Mouse (Mus musculus): ENCODE data around the gene Sema4d. TPM values are rescaled to one million over a fixed set of nuclear protein-coding genes. Genes with fewer than 3 reads are reported as not detected.
A peak's percentile ranks its signal among the peaks of the same experiment; 100 is the strongest.

Gene Sema4d
- total RNA-seq, 2 experiments from 2014 or later: 69.8 to 77.5 TPM

DNA sequence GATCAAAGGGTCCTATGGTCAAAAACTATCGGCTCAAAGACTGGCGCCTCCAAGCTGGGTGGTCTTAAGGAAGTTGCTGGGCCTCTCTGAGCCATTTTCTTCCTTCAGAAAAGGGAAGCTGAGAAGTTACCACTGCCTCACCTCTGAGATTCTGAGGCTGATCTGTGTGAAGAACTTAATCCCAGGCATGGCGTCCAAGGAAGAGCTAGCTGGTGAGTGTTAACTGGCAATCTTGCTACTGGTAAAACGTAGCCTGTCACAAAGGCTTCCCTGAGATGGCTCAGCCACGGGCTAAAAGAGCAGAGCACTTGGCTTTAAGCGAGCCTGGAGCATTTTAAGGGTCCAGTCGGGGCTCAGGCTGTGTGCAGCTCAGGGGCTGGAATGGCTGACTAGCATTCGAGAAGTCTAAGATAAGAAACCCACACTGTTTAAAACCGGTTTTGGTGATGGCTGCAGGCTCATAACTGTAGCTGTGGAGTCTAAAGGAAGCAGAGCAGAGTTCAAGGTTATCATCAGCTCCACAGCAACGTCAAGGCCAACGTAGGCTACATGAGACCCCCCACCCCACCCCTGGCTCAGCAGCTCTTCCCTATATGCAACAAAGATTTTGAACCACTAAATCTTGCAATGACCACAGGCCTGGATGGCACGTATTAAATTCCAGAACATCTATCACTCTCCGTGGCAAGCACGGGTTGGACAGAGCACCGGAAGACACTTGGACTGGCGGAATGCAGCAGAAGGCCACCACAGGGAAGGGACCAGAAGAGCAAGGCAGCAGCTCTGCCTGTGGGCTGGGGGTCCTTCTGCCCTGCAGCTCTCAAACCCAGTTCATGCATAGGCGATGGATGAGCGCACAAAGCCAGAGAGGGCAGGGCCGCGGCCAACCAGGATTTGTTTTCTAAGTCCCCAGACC, 56.3 kb downstream of the Sema4d start:
- intact Hi-C loops (cut with DNase I): no loop called here
- no peak for DNase-seq

DNA sequence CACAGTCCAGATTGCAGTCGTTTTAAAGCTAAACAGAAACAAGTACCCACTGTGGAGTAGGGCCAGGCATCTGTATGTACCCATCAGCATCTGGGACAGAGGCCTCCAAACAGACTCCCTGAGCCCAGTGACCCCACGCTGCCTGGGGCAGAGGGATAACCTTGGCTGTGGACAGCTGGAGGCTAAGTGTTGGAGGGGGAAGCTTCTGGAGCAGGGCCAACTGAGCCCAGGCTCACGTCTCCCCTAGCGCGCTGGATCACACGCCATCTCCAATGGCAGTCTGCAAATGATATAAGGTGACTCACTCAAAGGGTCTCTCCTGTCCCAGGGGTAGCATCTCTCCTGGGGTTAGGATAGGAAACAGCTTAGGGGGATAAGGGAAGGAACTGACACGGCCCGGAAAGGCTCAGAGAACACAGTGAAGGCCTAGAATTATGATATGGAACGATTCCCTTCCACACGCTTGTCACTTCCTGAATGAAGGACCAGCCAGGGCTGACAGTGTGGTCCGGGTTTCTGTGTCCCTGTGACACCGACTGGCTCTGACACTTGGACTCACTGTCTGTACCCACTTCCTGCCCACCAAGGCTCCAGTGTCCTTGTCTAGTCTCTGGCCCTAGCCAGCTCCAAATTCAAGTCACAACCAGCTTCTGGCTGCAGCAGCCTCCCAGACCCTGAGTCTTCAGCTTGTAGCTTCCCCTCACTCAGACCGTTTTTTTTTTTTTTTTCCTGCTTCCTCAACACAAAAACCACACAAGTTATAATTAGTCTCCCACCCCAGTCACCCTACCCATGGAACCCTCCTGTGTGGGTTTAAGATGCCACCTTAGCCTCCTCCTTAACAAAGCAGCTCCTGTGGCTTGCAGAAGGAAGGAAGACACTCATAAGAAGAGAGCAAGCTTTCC, 57.3 kb downstream of the Sema4d start:
- intact Hi-C loops (cut with DNase I): no loop called here
- DNase-seq: no peak

DNA sequence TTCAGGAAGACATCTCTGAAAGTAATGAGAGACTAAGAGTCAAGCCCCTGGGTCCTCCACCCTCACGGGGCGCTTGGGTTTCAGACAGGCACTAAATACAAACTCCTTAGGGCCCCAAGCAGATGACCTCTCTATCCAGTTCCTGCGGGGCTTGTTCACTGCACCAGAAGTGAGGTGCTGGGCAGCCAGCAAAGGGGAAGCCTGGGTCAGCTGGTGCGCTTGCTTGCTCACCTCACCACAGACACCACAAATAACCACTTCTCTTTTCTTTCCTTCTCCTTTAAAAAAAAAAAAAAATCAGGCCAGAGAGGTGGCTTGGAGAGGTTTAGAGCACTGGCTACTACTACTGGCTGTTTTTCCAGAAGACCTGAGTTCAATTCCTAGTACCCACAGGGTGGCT, 59.0 kb downstream of the Sema4d start:
- intact Hi-C loops (cut with DNase I): loop anchor here (5.0 kb wide), 1 partner anchor 58 kb away; the partner anchor contains the start of gene Sema4d
- no peak for DNase-seq

DNA sequence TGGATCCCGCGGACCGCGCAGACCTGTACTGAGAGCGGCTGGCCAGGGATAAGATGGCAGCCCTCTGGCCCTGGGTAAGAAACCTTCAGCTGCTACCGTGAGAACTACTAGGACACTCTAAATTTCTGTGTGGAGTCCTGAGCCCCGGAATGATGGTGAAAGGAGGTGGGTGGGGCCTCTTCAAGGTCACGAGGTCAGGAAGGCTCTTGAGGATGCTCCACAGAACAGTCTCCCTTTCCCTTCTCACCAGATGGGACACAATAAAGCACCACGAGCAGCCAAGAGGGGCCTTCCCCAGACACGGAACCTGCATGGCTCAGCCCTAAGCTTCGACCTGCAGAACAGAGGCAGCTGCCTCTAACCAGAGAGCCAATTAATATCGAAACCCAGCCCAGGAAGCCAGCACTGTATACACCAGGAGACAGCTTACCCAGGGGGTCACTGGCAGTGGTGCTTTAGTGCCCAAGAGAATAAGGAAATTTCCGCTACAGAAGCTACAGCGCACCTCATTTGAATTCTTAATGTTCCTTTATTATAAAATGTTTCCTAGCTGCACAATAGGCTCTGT, 61.4 kb downstream of the Sema4d start:
- no peak for DNase-seq
- intact Hi-C loops (cut with DNase I): loop anchor here (5.0 kb wide), 1 partner anchor 60 kb away; the partner anchor contains the start of gene Sema4d

DNA sequence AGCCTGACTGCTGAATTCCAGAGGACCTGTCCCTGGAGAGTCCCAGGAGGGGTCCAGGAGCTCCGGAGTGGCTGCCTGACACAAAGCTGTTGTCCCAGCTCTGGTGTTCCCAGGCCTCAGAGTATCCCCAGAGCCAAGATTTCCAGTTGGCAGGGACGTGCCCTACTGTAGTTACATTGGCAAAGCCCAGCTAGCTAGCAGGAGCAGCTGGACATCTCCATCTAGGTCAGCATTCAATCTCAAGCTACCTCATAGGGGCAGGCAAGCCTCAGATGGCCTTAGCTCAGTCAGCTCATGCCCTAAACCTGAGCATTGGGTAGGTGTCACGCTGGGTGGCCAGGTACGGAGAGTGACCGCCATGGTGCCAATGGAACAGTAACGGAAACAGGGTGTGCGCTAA, 62.1 kb downstream of the Sema4d start:
- DNase-seq: no peak

DNA sequence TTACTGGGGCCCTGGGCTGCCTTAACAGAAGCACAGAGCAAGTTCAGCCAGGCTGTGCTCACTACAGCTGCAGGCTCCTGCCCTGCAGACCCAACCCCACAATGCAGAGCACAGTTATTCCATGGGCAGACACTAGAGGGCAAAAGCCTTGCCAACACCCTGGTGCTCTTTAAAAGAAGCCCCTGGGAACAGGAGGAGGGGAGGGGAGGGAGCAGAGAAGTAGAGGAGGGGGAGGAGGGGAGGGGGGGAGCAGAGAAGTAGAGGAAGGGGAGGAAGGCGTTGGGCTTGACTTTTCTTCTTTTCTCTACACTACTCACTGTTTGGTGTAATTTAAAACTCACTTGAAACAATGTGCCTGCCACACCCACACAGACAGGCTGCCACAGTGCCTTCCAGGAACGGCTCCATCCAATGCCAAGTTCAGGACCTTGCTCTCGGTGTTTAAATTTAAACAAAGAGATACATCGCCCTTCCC, 63.6 kb downstream of the Sema4d start:
- no peak for DNase-seq
- intact Hi-C loops (cut with DNase I): loop anchor here (5.0 kb wide), 2 partner anchors 62 to 82 kb away; partner anchors contain the start of gene Sema4d

More for the DNA sequence above, 62.1 kb downstream of the Sema4d start:
- intact Hi-C loops (cut with DNase I): loop anchor here (5.0 kb wide), 1 partner anchor 61 kb away; the partner anchor contains the start of gene Sema4d

DNA sequence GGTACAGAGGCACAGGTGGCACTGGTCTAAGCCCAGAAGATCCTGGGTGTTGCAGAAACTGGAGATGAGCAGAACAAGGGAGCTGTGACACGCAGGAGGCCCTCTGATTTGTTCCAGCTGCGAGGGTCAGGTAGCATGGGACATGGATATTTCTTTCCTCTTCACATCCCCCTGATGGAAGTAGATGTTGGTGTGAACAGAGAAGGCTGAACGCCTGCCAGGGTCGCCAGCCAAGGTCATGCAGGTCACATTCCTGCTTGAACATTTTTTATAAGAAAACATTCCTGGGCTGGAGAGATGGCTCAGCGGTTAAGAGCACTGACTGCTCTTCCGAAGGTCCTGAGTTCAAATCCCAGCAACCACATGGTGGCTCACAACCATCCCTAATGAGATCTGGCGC, 66.2 kb downstream of the Sema4d start:
- intact Hi-C loops (cut with DNase I): loop anchor here (5.0 kb wide), 1 partner anchor 85 kb away; no protein-coding TSS in a partner anchor
- DNase-seq: no peak

DNA sequence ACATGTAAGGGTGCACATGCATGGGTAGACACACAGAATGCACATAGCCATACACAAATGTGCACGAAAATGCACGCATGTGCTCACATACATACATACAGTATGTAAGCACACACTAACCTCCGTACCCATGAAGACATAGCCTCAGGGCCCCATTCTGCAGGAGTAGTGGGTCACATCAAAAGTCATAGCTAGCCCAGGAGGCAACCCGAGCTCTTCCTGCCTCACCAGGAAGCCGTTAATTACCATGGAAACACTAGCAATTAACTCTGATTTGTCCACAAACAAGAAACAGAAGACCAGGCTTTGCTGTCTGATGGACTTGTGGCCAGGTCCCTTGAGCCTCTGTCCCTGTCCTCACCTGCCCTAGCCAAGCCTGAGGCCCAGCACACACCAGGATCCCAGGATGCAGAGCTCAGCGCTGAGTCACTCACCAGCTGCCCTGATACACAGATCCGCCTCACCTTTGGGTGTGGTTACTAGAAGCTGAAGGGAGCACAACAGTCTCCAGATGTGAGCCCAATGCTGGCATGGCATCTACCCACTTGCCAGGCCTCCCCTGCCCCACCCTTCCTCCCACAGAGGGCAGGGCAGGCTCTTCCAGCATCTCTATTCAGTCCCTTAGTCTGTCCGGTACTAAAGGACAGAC, 67.5 kb downstream of the Sema4d start:
- DNase-seq: no peak
- intact Hi-C loops (cut with DNase I): loop anchor here (5.0 kb wide), 1 partner anchor 86 kb away; no protein-coding TSS in a partner anchor

DNA sequence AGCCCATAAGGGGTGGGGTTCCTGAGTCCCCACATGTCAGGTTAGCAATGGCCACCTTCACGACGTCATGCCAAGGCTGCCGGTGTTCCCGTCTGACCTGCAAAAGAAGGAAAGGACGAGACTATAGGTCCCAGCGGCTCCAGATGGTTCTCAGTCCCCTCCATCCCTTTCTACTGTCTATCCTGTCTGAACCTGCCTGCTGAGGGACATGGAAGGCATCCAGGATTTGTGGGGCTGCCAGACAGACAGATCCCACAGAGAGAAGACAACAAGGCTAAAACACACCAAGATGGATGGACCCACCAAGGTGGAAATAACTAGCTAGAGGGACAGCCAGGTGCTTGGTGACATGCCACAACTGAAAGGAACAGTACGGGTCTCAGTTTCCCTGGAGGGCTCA, 68.1 kb downstream of the Sema4d start:
- intact Hi-C loops (cut with DNase I): loop anchor here (5.0 kb wide), 1 partner anchor 87 kb away; no protein-coding TSS in a partner anchor
- no peak for DNase-seq

DNA sequence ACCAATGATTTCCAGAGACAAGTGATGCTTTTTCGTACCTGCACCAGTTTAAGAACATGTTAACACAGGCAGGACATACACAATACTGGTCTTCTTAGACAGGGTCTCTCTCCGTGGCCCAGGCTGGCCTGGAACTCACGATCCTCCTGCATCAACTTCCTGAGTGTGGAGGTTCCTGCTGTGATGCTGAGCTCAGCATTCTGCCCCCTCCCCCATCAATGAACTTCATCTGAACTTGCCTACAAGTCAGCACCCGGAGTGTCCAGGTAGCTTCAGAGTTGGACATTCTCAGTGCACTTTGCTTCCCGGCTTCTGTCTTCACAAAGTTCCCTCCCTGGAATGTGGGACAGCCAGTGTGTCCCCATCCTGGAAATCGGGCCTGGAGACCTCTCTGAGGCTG, 69.0 kb downstream of the Sema4d start:
- intact Hi-C loops (cut with DNase I): no loop called here
- DNase-seq: no peak

DNA sequence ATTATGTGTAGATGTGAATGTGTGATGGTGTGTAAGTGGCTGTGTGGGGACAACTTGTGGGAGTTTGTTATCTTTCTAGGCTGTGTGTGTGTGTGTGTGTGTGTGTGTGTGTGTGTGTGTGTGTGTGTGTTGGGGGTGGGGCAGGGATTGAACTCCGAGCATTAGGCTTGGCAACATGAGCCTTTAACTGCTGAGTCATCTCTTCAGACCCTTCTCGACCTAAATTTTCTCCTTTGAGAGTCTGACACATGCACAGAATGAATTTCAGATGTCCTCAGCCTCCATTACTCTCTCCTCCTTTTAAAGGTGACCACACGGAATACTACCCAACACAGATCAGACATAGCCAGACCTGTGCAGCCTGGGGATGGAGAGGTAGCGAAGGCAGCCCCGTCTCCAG, 70.4 kb downstream of the Sema4d start:
- DNase-seq: no peak
- intact Hi-C loops (cut with DNase I): no loop called here

DNA sequence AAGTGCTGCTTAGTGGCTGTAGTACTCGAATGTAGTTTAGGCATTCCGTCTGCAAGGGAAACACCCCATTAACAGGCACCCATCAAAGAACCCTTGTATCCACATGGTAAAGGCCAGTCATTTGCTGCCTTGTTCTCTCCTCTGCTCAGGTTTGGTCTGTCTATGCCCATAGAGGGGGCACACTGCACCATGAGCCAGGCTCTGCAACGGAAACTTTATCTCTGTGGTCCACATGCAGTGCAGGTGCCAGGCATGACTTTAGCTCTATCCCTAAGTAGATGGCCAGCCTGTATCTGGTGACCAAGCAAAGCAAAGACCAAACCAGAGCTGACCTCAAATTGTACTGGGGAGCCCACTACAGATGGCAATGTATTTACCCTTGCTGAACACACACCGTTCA, 73.0 kb downstream of the Sema4d start:
- intact Hi-C loops (cut with DNase I): no loop called here
- no peak for DNase-seq

DNA sequence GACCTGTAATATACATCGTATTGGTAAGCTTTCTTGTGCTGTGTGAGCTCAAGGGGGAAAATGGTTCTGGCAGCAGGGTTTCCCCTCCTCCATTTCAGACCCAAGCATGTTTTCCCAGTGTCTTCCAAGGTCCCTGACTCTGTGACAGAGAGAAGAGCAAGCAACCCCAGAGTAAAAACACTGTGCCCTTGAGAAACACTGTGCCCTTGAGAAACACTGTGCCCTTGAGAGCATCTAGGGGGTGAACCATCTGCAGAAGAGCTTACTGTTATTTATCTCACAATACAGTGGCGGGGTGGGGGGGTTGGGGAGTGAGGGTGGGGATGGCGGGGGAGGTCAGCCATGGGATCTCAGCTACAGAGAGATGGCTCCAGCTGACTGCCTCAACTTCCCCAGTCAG, 74.3 kb downstream of the Sema4d start:
- DNase-seq: no peak
- intact Hi-C loops (cut with DNase I): no loop called here

DNA sequence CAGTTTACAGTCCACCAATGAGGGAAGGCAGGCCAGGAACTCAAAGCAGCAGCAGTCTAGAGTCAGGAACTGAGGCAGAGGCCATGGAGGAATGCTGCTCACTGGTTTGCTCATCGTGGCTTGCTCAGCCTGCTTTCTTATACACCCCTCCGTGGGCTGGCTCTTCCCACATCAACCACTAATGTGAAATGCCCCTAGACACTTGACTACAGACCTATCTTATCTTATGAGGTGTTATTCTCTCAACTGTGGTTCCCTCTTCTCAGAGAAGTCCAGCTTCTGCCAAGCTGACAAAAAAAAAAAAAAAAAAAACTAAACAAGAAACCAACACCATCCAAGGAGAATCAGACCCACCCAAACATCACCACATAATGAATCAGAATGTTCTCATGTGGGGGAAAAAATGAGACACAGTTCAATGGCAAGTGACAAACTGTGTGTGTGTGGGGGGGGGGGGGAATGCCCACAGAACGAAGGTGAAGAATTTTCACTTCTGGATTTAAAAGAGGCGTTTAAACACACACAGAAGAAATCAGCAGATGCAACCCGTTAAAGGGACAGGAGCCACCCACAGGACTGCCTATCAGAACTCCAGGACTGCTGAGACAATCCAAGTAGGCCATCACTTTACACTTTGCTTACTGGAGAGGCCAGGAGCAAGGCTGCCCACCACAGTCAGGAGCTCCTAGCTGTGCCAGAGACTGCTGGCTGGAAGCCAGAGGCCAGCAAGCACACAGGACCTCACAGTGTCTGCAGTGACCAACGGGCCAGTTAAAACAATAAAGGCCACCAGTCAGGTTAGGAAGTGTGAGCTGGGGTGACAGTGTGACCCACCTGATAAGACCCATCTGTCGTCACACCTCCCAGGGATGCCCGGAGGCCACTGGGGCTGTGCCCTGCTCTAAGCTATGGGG, 76.9 kb downstream of the Sema4d start:
- peak; percentile 42 to 48 for DNase-seq
- intact Hi-C loops (cut with DNase I): no loop called here

DNA sequence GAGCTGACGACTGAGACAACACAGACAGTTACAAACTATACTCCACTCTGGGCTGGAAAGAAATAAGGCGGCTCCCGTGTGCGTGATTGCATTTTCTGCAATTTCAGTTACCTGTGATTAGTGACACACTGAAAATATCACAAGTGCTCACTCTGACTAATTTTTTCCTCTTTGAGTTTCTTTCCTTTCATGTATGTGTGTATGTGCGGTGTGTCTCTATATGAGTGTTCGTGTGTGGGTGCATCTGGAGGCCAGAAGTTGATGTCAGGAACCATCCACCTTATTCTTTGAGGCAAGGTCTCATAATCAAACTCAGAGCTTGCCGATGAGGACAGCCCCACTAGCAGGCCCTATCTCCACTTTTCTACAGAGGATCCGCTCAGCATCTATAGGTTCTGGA, 81.5 kb downstream of the Sema4d start:
- DNase-seq: no peak
- intact Hi-C loops (cut with DNase I): no loop called here

DNA sequence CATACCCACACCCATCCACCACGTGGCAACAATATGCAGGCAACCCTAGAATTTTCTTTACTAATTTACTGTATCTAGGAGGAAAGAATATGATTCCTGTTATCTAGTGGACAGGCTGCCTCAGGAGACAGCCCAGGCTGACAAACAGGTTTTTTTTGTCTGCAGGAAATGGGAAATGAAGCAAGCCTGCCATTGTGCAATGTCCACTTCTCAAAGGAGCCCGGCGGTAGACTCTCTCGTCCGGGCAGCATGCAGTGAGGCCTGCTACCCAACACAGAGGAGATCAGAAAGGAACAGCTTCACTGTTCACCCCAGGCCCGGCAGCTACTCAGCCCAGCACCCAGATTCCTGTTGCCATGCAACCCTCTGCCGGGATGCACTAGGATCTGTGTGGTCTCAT, 82.8 kb downstream of the Sema4d start:
- intact Hi-C loops (cut with DNase I): no loop called here

DNA sequence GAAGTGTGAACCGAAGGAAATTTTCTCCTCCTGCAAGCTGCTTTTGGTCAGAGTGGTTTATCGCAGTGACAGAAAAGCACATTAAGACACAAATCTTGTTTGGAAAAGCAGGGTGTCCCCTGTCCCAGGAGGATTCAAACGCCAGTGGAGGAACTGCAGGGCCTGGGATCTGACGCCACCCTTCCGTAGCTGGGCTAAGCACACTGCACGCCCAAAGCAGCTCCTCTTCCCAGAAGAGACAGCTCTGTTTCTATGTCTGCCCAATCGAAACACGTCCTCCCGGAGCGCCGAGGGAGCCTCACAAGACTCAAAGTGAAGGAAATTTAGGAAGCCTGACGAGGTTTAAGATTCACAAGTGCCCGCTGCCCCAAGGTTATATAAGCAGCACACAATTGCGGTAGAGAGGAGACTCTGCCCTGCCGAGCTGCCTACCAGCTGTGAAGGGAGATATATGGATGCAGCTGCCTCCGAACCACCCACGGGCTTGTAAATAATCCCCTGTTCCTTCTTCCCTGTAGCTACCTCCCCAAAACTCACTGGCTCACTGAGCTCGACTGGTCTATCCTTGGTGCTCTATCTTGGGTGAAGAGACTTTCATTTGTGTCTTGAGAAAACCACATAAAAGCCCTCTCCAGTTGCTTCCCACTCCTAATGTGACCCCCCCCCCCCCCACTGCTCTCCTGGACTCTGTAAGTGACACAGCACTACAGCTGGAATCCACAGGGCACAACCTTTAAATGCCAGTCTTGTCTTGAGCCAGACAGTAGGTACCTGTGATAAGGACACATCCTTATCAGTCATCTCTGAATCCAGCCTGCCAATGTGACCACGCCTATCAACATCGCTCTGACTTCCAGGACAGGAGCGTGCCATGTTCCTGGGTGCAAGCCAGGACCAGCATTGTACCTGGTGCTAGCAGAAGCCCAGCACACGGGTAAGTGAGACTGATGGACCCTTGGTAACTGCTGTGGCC, 87.4 kb downstream of the Sema4d start:
- no peak for DNase-seq
- intact Hi-C loops (cut with DNase I): no loop called here

More for the DNA sequence above, 82.8 kb downstream of the Sema4d start:
- no peak for DNase-seq

DNA sequence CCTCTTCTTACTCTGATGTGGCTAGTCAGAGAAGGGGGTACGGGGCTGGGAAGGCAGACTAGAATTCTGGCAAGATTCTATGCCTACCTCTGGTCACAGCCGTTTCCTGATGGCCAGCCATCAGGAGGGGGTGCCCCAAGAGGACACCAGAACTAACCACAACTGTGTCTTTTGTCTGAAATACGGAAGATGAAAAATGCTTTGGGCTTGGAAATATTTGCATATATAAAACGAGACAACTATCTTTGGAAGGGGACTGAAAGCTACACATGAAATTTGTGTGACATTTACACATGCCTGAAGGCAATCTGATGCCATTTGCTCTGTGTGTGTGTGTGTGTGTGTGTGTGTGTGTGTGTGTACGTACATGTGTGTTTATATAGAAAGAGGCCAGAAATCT, 89.7 kb downstream of the Sema4d start:
- intact Hi-C loops (cut with DNase I): no loop called here
- no peak for DNase-seq

All from heart, postnatal 36 days (tissue).